Mouse (Mus musculus): Measurements from ENCODE around the gene Cmtm8.

Gene Cmtm8

GRCm38 (mm10) chr9:114787134-114787533, 56.8 kb downstream of the Cmtm8 start:
- no peak for DNase-seq (ENCODE audit: low read depth, low spot score)

DNA sequence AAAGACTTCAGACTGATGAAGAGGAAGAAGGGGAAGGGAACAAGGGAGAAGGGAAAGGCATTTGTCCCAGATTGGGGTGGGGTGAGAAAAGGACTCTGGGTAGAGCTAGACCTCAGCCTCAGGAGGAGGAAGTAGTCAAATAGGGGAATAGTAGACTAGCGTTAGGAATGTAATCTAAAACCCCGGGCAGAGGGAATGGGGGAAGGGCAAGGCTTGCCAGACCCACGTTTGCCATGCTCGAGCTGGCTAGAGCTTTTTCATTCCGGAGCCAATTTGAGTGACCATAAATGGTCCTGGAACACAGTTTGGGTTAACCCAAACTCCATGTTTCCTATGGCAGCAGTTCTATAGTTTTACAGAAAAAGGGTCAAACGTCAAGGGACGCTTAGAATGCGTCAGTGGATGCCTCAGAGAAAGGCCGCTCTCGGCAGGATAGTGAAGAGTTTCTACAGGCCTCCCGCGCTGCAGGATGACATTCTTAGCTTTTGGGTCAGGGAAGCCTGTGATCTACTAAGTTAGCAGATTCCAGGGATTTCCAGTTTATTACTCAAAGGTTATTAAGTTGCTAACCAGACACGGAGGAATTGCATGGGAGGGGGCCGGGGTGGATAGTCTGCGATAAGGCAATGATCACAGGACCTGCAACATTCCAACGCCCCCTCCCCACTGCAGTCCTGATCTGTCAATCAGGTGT, 58.4 kb downstream of the Cmtm8 start:
- DNase-seq (ENCODE audit: low read depth, low spot score), result peak; percentile 85

GRCm38 (mm10) chr9:114781526-114782212, 62.3 kb downstream of the Cmtm8 start, which contains the start of gene Cmtm7:
Gene Cmtm7, minus strand, starts transcription at chr9:114781856.
- peak; percentile 75 for DNase-seq (ENCODE audit: low read depth, low spot score)

GRCm38 (mm10) chr9:114780746-114781525, 63.0 kb downstream of the Cmtm8 start:
- peak; percentile 69 for DNase-seq (ENCODE audit: low read depth, low spot score)

DNA sequence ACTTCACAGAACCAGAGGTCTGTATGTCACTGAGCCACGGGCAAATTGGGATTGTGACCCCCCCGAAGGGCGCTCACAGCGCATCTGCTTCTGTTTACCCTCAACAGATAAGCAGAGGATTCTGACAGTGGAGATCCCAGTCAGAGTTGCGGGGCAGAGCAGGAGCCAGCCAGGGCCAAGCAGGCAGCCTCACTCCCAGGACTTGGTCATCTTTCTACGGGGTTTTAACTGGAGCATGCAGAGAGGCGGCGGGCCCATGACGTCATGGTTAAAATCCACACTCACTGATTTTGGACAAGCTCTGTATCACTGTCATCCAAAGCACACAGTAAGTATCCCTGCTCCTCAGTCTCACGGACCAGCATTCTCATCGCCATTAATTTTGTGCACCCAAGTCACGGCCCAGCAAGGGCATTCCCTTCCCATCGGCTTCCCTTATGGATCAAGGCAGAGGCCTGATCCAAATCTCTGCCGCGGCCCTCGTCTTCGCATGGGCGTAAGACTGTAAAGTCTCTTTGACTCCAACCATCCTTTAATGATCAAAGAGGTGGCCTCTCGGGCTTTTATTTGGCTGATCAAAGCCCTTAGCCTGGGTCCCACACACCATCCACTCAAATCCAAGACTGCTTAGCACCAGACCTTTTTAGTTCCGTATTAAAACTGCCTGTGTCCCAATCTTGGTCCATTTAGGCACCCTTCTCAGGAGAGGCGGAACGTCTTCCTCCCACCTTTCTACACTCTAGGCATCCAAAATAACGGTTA, 63.8 kb downstream of the Cmtm8 start:
- DNase-seq (ENCODE audit: low read depth, low spot score), result peak; percentile 52

DNA sequence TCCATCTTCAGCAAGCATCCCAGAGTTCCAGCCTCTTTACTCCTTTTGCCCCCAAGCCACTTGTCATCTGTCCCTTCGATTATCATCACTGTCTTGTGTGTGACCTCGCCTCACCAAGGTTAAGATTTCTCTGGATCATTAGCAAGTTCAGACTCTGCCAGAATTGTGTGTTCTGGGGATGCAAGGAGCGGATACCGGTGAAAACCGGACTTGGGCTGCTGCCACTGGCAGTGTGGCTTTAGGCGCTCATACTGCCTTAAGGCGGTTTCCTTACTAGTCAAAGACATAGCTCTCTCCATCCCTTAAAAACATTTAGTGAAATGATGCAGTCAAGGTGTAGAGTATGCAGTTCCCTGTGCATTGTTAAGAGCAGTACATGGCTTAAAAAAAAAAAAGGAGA, 65.1 kb downstream of the Cmtm8 start:
- DNase-seq (ENCODE audit: low read depth, low spot score), result peak; percentile 85

- no peak for DNase-seq (ENCODE audit: low read depth, low spot score)
These were observed 65.9 kb downstream of the Cmtm8 start for GRCm38 (mm10) chr9:114778047-114778390.

GRCm38 (mm10) chr9:114777178-114778046, 66.5 kb downstream of the Cmtm8 start:
- DNase-seq (ENCODE audit: low read depth, low spot score), result peak; percentile 68

- no peak for DNase-seq (ENCODE audit: low read depth, low spot score)
These were observed 67.6 kb downstream of the Cmtm8 start for GRCm38 (mm10) chr9:114776361-114776760.

DNA sequence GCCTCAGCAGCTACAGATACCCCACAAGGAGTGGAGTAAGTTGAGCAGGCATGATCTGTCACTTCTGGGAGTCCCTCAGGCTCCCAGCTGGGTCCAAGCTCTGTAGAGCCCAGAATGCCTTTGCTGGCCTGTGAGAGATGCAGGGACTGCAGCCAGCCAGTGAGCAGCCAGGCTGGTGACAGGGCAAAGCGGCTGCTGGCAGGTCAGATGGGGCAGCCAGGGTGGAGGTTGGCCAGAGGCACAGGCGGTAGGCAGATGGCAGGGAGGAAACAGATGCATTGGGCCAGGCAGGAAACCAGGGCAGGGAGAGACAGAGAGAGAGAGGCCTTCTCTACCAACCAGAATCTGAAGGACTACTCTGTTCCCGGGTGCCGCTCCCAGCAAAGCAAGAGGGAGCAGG, 68.7 kb downstream of the Cmtm8 start:
- DNase-seq (ENCODE audit: low read depth, low spot score), result no peak

DNA sequence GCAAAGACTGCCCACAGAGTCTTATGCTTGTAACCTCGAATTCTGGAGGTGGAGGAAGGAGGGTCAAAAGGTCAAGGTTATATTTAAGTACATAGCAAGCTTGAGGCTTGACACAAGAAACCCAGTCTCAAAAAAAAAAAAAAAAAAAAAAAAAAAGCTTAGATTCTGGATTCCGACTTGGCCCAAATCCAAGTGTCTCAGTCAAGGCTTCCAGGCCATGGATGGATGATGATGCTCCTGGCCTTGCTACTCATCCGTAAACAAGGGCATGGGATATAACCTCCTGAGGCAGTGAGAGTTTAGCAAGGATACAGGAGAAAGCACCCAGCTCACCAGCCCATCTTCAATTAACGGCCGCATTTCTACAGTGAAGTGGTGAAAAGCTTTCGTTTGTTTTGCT, 69.3 kb downstream of the Cmtm8 start:
- no peak for DNase-seq (ENCODE audit: low read depth, low spot score)

DNA sequence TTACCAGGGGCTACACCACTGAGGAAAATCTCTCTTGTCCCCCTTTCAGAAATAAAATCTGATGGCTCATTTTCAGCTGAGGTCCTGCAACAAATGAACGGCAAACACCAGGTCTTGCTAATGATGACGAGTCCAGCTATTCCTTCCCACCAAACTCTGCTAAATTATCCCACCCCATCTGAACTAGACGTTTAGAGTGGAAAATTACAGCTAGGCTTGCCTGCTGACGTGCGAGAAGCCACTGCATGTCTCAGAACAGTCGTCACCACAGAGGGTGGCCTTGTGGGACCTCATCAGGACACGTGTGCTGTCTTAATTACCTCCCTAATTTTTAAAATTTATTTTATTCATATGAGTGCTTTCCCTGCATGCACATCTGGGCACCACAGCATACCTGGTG, 72.4 kb downstream of the Cmtm8 start:
- DNase-seq (ENCODE audit: low read depth, low spot score), result no peak

DNA sequence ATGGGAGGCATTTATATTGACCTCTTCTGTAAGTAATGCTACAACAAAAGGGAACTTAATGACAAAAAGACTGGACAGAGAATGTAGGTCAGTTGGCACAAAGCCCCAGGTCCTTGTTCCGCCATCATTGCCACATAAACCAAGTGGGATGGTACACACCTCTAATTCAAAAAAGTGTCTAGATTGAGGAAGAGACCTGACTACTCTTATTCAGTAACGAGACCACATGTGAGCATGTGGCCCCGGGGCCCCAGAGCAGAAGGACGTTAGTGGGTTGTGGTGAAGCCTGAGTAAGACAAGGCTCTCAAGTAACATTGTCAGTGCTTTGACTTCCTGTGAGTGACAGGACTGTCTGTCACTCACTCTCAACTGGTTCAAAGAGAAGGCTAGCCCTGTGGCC, 73.7 kb downstream of the Cmtm8 start:
- no peak for DNase-seq (ENCODE audit: low read depth, low spot score)

DNA sequence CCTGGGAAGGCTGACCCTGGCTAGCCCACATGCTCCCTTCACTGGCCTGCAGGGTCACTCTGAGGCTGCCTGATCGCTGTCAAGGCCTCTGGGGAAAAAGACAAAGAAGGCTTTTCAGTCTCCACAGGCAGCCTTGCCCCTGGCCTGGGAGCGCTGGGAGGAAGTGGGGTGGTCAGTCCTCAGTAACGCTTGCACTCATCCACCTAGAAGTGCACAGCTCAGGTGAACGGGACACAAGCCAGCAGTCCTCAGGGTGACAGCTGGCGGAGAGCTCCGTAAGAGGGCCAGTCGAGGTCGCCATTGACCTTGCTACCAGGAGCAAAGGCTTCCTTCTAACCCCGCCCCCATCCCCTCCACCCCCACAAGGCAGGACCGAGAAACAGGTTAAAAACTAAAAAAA, 75.9 kb downstream of the Cmtm8 start:
- DNase-seq (ENCODE audit: low read depth, low spot score), result no peak

- DNase-seq (ENCODE audit: low read depth, low spot score), result no peak
These were observed 76.4 kb downstream of the Cmtm8 start for GRCm38 (mm10) chr9:114767507-114767906.

GRCm38 (mm10) chr9:114767030-114767429, 76.9 kb downstream of the Cmtm8 start:
- DNase-seq (ENCODE audit: low read depth, low spot score), result no peak

DNA sequence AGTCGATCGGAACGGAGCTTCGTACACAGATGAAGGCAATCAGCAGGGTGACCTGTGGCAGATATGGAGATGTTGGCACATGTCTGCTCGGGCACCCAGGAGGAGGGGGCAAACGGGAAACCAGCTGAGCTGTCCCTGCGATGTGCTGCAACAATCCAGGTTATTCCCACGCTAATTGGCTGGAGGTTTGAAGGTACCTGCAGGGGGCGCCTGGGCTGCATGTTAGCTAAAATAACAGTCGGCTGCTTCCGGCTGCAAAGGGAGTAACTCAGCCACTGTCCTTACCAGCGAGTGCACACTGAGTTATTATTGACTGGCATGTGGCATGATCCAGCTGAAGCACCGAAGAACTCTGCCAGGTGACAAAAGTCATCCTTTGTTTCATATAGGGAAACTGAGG, 80.6 kb downstream of the Cmtm8 start:
- DNase-seq (ENCODE audit: low read depth, low spot score), result peak; percentile 74

- peak; percentile 36 for DNase-seq (ENCODE audit: low read depth, low spot score)
These were observed 82.1 kb downstream of the Cmtm8 start for GRCm38 (mm10) chr9:114761848-114762247.

DNA sequence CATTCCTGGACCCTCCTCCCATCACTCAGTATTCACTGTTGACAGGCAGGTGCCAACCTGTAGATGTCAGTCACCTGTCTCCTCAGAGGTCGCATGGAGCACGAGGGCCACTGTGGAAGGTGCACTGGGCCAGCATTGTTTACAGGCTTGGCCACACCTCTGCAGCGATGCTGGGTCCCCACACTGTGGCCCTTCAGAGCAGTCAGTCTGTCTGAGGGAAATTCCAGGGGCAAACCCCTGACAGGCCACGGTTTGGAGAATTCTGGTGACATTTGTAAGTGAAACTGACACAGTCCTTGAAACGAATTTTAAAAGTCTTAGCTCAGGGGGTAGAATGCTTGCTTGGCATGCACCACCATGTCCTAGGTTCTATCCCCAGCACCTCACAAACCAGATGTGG, 83.6 kb downstream of the Cmtm8 start:
- no peak for DNase-seq (ENCODE audit: low read depth, low spot score)

DNA sequence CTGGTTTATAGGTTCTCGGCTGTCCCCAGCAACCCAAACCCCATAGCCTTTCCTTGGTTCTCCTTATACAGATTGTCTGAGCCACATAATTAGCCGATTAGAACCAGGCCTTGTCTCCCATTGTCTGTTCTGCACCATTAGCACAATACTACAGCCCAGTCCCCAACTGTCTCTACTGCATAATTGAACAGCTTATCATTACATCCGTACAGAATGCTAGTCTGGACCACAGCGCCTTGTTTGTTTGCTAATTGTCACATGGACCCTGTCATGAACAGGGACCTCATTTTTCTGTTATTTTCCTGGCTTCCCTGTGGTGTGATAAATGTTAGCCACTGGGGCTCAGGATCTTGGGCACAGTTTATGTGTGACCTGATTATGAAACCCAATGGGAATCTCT, 84.1 kb downstream of the Cmtm8 start:
- no peak for DNase-seq (ENCODE audit: low read depth, low spot score)

DNA sequence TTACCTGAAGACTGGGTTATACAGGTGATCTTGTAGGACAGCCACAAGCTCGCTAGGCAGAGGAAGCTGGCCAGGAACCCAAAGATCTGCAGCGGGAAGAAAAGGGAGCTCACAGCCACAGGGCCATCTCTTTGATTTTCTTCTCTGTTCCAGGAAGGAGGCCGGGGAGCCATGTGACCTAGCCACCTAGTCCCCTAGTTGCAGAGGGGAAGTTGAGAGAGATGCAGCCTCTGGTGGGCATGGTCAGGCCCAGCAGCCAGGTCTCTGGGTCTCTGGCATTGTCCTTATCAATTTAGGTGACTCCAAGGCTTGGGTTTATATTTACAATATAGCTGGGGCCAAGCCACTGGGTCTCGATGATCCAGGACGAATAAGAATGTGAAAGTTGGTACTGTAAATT, 85.2 kb downstream of the Cmtm8 start:
- no peak for DNase-seq (ENCODE audit: low read depth, low spot score)

All from ES-CJ7 (cell line).